Mouse (Mus musculus) heart, embryonic 12.5 days (tissue): ENCODE results near the gene Btnl6. TPM values are rescaled to one million over a fixed set of nuclear protein-coding genes. Genes with fewer than 3 reads are reported as not detected.
"Not testable (repeated sequence)": the region's sequence is repeated elsewhere in the genome, so short reads cannot be mapped to it uniquely, and the experiment has no call there.

Source experiments
- ATAC-seq: fragments of 200-750 bp; cut with Nextera tagmentation; 2 replicates; pipeline ENCODE4 v1.8.0; 2017; ENCODE audit warnings: moderate TSS enrichment, moderate library complexity; ENCODE audit not compliant: insufficient number of reproducible peaks, low FRiP score
- H3K27ac ChIP-seq: fragments of 300-500 bp; sonication (generic); 2 replicates; pipeline ENCODE4 v1.5.1; 2016; ENCODE audit warnings: mild to moderate bottlenecking, moderate library complexity; ENCODE audit not compliant: poor library complexity, severe bottlenecking
- H3K27me3 ChIP-seq: fragments of 300-500 bp; sonication (generic); replicated peaks from 2 replicates; pipeline ENCODE4 v1.6.1; 2016; ENCODE audit warnings: mild to moderate bottlenecking, moderate library complexity
- H3K36me3 ChIP-seq: fragments of 300-500 bp; sonication (generic); 2 replicates; pipeline ENCODE4 v1.6.1; 2016; ENCODE audit warnings: mild to moderate bottlenecking, moderate library complexity
- H3K4me1 ChIP-seq: fragments of 300-500 bp; sonication (generic); replicated peaks from 2 replicates; pipeline ENCODE4 v1.6.1; 2016; ENCODE audit warnings: mild to moderate bottlenecking
- H3K4me2 ChIP-seq: fragments of 300-500 bp; sonication (generic); 2 replicates; pipeline ENCODE4 v1.6.1; 2016; ENCODE audit warnings: mild to moderate bottlenecking, moderate library complexity
- H3K4me3 ChIP-seq: fragments of 300-500 bp; sonication (generic); 2 replicates; pipeline ENCODE4 v1.5.1; 2016; ENCODE audit warnings: mild to moderate bottlenecking
- H3K9ac ChIP-seq: fragments of 300-500 bp; sonication (generic); 2 replicates; pipeline ENCODE4 v1.6.1; 2016; ENCODE audit warnings: mild to moderate bottlenecking, moderate library complexity
- H3K9me3 ChIP-seq: fragments of 300-500 bp; sonication (generic); replicated peaks from 2 replicates; pipeline ENCODE4 v1.6.1; 2016; ENCODE audit warnings: mild to moderate bottlenecking, moderate library complexity
- WGBS: fragments of 180-500 bp; shearing (Covaris S2); methylation state at CpG from one replicate; pipeline ENCODE4 v1.1.7; 2016; 5-methylcytosine and 5-hydroxymethylcytosine counted together
- polyA plus RNA-seq: library from polyadenylated mRNA; unstranded; fragments of >200 nt; fragmentation: Nextera tagmentation; extraction: Ambion mirVana; gene quantifications from 2 replicates; pipeline ENCODE4 v1.2.1, GENCODE M21; 2016

Btnl6 gene
- polyA plus RNA-seq, 1 experiment from 2014 or later = not detected

DNA sequence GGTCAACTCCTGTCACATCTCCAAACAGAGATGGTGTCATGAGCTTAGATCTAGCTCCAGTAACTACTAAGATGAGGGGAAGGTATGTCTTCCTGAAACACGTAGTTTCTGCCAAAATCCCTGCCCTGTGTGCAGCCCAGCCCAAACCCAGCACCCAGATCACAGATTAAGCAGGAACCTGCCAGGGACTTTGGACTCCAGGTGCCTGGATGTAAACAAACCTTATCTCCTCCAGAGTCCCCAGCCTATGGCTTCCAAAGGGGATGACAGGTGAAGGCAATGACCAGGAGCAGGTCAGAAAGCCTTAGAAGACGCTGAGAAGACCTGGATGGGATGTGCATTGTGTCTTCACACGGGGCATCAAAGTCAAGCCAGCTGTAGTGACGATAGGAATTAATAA is 19.4 kb downstream of the Btnl6 start:
- not testable (repeated sequence) for H3K9ac ChIP-seq, H3K36me3 ChIP-seq, H3K4me1 ChIP-seq, H3K4me2 ChIP-seq, ATAC-seq, H3K27ac ChIP-seq, H3K9me3 ChIP-seq, H3K27me3 ChIP-seq, H3K4me3 ChIP-seq
- 68% methylated on average over 3 of the region's 4 CpGs for WGBS

GRCm38 (mm10) chr17:34497319-34497718 is 19.8 kb downstream of the Btnl6 start:
- ATAC-seq, H3K4me2 ChIP-seq: not testable (repeated sequence)

GRCm38 (mm10) chr17:34496539-34496938 is 20.6 kb downstream of the Btnl6 start:
- Histone ChIP-seq H3K4me3 (no peak overlapping the region), H3K9me3 (no peaks in the 10 kb centered on the region), H3K36me3 (no peaks in the 10 kb centered on the region), H3K27me3 (0 out of 2 replicates have a peak, but pooled peaks cover 4% of the 10 kb centered on the region), H3K27ac (no peak overlapping the region), H3K4me1 (no peaks in the 10 kb centered on the region), H3K9ac (no peak overlapping the region), H3K4me2 (no peak overlapping the region)
- WGBS = 78% methylated on average over 1 of the region's 2 CpGs
- ATAC-seq = no peak

More at GRCm38 (mm10) chr17:34497319-34497718, 19.8 kb downstream of the Btnl6 start:
- 81% methylated on average over 3 of the region's 3 CpGs for WGBS
- H3K27ac ChIP-seq, H3K4me3 ChIP-seq, H3K27me3 ChIP-seq, H3K9me3 ChIP-seq, H3K4me1 ChIP-seq, H3K9ac ChIP-seq, H3K36me3 ChIP-seq: not testable (repeated sequence)

DNA sequence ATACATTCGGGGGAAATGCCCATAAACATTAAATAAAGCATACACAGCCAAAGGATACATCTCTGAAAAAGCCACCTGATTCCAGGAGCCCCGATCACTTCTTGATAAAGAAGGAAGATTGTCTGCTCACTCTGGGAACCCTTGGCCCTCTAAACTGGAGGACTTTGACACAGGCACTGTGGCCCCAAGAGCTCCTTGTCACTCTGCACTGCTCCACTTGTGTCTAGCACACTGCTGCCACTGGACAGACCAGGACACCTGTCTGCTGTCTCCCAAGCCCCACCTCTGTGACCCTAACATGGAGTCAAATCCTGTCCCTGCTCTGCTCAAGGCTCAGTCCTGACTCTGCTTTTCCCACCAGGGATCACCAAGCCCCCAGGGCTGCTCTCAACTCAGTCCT is 22.0 kb downstream of the Btnl6 start:
- WGBS = 70% methylated on average over 2 of the region's 2 CpGs

DNA sequence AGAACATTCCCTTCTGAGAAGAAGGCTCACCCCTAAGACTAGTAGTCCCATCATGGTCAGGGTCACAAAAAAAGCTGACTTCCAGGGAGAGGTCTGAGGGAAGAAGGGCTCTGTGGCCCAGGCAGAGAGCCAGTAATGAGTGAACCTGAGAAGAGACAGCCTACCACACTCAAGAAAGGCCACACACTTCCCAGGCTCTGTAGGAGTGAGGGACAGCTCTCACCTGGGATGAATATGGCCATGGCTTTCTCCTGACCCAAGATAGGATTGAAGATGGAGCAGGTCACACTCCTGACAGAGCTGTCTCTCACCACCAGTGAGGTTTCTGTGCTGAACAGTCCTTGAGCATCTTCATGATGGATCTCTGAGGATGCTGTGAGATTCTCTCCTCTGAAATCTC is 24.4 kb downstream of the Btnl6 start:
- Histone ChIP-seq H3K9ac (no peak overlapping the region), H3K27me3 (0 out of 2 replicates have a peak, but pooled peaks cover 4% of the 10 kb centered on the region), H3K4me2 (no peak overlapping the region), H3K9me3 (no peaks in the 10 kb centered on the region), H3K27ac (no peak overlapping the region), H3K4me1 (no peaks in the 10 kb centered on the region), H3K36me3 (no peaks in the 10 kb centered on the region), H3K4me3 (no peak overlapping the region)
- ATAC-seq = no peak

More for the DNA sequence above, 22.0 kb downstream of the Btnl6 start:
- H3K9me3 ChIP-seq, ATAC-seq, H3K4me2 ChIP-seq, H3K27ac ChIP-seq, H3K27me3 ChIP-seq, H3K9ac ChIP-seq, H3K4me1 ChIP-seq, H3K4me3 ChIP-seq, H3K36me3 ChIP-seq: not testable (repeated sequence)

GRCm38 (mm10) chr17:34477238-34478013 is 39.7 kb downstream of the Btnl6 start, which contains the start of gene Btnl4:
Gene Btnl4, minus strand, starts transcription at chr17:34477318.
- ATAC-seq, H3K27me3 ChIP-seq, H3K4me2 ChIP-seq, H3K4me1 ChIP-seq, H3K9ac ChIP-seq, H3K36me3 ChIP-seq, H3K27ac ChIP-seq, H3K4me3 ChIP-seq, H3K9me3 ChIP-seq: not testable (repeated sequence)
- 77% methylated on average over 5 of the region's 5 CpGs for WGBS

DNA sequence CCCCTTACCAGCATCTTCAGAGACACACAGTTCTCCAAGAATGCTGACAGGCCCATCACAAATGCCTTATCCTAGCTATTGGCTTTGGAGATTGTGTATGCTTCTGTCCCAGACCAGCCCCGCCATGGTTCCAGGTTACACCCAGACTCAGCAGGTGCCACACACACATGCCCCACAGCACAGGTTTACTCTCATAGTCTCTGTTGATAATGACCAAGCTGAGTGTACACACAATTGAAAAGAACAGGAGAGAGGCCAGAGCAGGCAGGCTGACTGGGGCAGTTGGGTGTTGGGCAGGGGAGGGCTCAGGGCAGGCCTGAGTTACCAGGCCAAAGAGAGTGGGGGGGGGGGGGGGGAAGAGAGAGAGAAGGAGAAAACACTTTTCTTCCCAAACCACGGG is 40.7 kb downstream of the Btnl6 start:
- no peak for ATAC-seq
- no peak overlapping the region for H3K4me3 ChIP-seq
- H3K9me3 ChIP-seq = no peaks in the 10 kb centered on the region
- 0 out of 2 replicates have a peak, but pooled peaks cover 3% of the 10 kb centered on the region for H3K27me3 ChIP-seq
- no peaks in the 10 kb centered on the region for H3K4me1 ChIP-seq
- H3K36me3 ChIP-seq = no peaks in the 10 kb centered on the region
- H3K4me2 ChIP-seq = no peak overlapping the region
- no peak overlapping the region for H3K9ac ChIP-seq
- no peak overlapping the region for H3K27ac ChIP-seq
- 81% methylated on average over 1 of the region's 2 CpGs for WGBS

DNA sequence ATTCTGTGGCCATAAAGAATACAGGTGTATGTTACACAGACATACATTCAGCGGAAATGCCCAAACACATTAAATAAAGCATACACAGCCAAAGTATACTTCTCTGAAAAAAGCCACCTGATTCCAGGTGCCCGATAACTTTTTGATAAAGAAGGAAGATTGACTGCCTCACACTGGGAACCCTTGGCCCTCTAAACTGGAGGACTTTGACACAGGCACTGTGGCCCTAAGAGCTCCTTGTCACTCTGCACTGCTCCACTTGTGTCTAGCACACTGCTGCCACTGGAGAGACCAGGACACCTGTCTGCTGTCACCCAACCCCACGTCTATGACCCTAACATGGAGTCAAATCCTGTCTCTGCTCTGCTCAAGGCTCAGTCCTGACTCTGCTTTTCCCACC is 42.1 kb downstream of the Btnl6 start:
- Histone ChIP-seq H3K4me1 (no peaks in the 10 kb centered on the region), H3K4me3 (no peak overlapping the region)

DNA sequence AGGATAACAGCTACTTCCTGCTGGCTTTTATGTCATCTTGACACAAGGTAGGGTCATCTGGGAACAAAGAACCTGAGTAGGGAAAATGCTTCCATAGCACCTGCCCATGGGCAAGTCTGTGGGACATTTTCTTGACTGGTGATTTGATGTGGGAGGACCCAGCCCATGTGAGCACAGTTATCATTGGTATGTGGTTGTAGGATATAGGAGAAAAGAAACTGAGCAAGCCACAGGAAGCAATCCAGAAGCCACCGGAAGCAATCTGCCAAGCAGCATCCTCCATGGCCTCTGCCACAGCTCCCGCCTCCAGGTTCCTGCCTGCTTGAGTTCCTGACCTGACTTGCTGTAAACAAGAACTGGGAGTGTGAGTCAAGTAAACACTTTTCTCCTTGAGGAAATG is 46.7 kb downstream of the Btnl6 start:
- Histone ChIP-seq H3K27me3 (no peaks in the 10 kb centered on the region), H3K4me3 (no peak overlapping the region), H3K4me2 (no peak overlapping the region), H3K9ac (no peak overlapping the region), H3K9me3 (no peaks in the 10 kb centered on the region), H3K4me1 (no peaks in the 10 kb centered on the region), H3K27ac (no peak overlapping the region), H3K36me3 (no peaks in the 10 kb centered on the region)
- ATAC-seq = no peak
- WGBS = 71% methylated on average over 2 of the region's 2 CpGs

More for the DNA sequence above, 42.1 kb downstream of the Btnl6 start:
- Histone ChIP-seq H3K27me3 (0 out of 2 replicates have a peak, but pooled peaks cover 3% of the 10 kb centered on the region), H3K27ac (no peak overlapping the region), H3K4me2 (no peak overlapping the region), H3K9me3 (no peaks in the 10 kb centered on the region), H3K36me3 (no peaks in the 10 kb centered on the region), H3K9ac (no peak overlapping the region)
- ATAC-seq = no peak
- WGBS = 74% methylated on average over 3 of the region's 3 CpGs

DNA sequence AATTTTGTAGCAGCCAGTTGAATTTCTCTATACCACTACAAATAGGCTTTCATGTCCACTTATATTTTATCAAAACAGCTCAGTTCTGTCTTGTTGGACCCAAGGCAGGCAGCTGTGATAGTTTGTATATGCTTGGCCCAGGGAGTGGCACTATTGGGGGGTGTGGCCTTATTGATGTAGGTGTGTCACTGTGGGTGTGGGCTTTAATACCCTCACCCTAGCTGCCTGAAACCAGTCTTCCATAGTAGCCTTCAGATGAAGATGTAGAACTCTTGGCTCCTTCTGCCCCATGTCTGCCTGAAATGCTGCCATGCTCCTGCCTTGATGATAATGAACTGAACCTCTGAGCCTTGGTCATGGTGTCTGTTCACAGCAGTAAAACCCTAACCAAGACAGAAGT is 51.2 kb downstream of the Btnl6 start:
- H3K27me3 ChIP-seq, H3K4me1 ChIP-seq, H3K4me2 ChIP-seq, ATAC-seq, H3K4me3 ChIP-seq, H3K9me3 ChIP-seq, H3K27ac ChIP-seq, H3K9ac ChIP-seq, H3K36me3 ChIP-seq: not testable (repeated sequence)

DNA sequence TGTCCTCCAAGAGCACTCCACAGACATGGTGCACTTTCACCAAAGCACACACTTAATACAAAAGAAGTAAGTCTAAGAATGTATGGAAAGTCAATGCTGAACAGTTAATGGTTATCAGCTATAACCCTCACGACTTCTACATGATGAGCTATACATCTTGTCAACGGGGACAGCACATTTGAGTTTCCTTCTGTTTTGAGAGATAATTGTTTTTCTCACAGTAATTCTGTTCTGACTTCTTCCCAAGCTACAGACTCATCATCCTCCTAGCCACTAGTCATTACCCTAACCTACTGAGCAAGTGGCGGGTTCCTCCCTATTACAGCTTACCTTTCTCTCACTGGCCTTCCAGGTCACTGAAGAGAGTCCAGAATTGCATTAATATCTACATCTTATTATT is 57.9 kb downstream of the Btnl6 start:
- 74% methylated on average over 3 of the region's 3 CpGs for WGBS
- no peaks in the 10 kb centered on the region for H3K9me3 ChIP-seq
- no peaks in the 10 kb centered on the region for H3K4me1 ChIP-seq
- ATAC-seq = no peak
- no peaks in the 10 kb centered on the region; the same call in 1 of the 2 replicates for H3K27me3 ChIP-seq
- H3K9ac ChIP-seq = no peak overlapping the region
- no peaks in the 10 kb centered on the region for H3K36me3 ChIP-seq
- no peak overlapping the region for H3K27ac ChIP-seq
- no peak overlapping the region for H3K4me3 ChIP-seq
- no peak overlapping the region for H3K4me2 ChIP-seq
